Mouse (Mus musculus) spleen, adult 2 months (tissue): ENCODE results near the gene Aven.

ENCODE experiments used
- CTCF ChIP-seq: fragments of 200-500 bp; IDR thresholded peaks from 2 replicates; pipeline ENCODE4 v1.5.1; 2011; ENCODE audit warnings: mild to moderate bottlenecking, inconsistent platforms; ENCODE audit not compliant: insufficient read depth, insufficient read length, insufficient replicate concordance; ENCODE audit errors: extremely low read depth
- POLR2A ChIP-seq: fragments of 200-500 bp; IDR thresholded peaks from 2 replicates; pipeline ENCODE4 v1.6.1; 2011; ENCODE audit warnings: low read depth, low read length, inconsistent platforms

- no peak for TF ChIP-seq CTCF
- no peak for TF ChIP-seq POLR2A
Measured at GRCm38 (mm10) chr2:112534677-112535222, 42.0 kb downstream of the Aven start.
